Mouse (Mus musculus): ENCODE data around the gene Irx3.

Irx3 gene

DNA sequence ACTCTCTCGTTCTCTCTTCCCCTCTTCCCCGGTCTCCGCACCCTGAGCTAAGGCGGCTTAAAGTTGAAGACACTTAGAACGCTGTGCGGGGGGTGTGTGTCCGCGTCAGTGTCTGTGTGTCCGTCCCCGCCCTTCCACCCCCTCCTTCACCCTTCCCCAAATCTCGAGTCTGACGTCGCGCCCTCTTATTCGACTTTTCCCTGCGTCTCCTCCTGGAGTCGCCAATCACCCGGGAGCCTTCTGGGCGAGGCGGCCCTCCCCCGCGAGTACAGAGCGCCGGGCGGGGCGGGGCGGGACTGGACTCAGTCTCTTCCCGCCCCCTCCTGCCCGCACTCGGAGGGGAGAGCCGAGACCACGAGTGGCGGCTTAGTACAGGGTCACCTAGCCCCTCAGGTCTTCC lies at the start of gene Irx3:
Gene Irx3 (minus strand): TSS at position 229 of the 400 bp plus-strand sequence.
- peak; percentile 96 for DNase-seq (ENCODE audit: low read depth)

DNA sequence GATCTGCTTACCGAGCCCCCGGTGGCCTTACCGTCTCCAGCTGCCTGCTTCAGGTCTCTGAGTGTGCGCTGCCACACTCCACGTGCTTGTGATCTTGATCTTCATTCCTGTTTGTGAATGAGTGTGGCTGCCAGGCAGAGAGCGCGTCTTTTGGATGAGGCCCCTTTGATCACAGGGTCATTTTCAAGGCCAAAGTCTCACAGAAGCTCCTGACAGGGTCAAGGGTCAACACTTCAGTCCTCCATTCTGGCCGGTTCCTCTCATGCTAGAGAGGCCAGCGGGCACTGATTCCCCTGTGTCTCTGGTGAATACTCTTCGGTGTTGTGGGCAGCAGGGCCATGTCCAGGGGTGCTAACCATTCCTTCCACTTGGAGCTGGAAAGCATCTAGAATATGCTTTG lies 49.5 kb upstream of the Irx3 start:
- DNase-seq (ENCODE audit: low read depth), result no peak

DNA sequence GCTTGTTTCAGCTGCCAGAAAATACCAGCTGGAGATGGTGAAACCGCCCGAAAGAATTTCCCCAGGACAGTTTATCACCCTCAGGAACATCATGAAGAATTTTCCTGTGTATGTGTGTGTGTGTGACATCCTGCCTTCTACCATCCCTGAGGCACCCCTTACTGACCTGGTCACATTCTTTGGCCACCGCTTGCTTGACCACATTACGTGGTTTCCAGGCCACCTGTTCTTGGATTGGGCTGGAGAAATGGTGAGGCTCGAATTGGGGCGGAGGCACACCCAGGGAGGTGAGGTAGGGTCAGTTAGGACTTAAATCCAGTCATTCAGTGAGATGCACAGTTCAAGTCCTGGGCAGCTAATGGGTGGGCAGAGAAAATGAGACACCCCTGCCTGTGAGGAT lies 48.1 kb upstream of the Irx3 start:
- no peak for DNase-seq (ENCODE audit: low read depth)

DNA sequence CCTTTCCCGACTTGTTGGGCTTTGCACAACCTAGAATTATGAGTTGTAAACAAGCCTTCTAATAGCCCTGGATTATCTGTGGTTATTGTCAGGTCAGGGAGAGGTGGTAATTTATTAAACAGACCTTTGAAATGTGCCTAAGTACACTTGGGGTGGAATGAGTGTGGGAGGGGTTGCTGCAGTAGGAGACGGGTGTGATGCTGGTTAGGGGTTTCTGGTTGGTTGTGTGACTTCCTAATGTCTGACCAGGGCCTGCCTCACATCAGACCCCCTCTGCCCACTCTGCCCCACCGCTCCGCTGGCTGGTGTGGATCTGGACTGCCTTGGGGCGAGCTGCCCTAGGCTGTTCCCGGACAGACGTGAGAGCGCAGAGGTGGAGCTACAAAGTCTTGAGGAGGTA lies 47.7 kb upstream of the Irx3 start:
- DNase-seq (ENCODE audit: low read depth), result no peak

DNA sequence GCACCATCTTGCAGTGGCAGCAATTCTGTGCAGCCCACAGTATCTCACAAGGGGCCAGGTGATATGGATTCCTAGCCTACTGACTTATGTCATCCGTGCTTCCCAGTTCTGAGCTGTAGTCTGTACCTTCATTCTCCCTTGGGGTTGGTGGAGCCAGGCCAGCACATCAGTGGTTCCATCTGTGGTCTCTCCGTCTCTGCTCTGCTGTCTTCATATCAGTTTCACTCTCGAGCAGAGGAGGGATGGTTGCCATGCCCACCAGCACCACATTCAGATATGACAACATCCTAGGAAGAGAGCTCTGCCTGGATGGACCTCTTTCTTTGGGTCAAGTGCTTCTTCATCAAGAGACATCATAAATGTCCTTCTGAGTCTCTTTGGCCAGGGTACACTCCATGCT lies 43.8 kb upstream of the Irx3 start:
- DNase-seq (ENCODE audit: low read depth), result no peak

DNA sequence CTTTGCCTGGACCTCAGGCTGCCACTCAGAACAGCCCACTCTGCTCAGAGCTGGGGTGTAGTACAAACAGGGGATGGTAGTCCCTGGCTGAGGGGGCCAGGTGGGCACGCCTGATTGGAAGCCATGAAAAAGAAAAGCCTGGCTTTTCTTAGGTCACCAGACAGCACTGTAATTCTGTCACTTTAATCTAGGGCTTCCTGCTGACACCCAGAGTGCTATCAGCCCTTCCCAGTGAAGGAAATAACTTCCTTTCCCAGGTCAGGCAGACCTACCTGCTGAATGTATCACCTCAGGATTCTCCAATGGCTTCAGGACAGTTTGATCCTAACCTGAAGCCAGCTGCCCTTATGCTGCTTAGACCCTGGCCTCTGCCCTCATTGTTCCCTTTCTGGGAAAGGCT lies 35.3 kb upstream of the Irx3 start:
- no peak for DNase-seq (ENCODE audit: low read depth)

DNA sequence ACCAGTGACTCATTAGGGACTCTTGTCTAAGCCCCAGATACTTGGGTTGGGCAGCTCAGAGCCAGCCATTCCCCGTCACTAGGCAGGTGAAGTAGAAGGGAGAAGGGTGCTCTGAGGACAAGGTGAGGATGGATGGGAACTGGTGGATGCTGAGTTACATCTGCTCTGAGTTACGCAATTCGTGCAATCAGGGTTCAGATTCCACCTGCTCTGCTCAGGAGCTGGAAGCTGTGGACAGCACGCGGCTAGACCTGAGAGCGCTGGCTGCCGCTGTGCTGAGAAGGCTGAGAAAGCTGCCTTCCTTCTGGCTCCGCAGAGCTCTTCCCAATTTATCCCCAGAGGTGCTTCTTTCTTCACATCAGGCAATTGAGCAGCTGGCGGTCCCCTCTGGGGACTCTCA lies 34.8 kb upstream of the Irx3 start:
- no peak for DNase-seq (ENCODE audit: low read depth)

DNA sequence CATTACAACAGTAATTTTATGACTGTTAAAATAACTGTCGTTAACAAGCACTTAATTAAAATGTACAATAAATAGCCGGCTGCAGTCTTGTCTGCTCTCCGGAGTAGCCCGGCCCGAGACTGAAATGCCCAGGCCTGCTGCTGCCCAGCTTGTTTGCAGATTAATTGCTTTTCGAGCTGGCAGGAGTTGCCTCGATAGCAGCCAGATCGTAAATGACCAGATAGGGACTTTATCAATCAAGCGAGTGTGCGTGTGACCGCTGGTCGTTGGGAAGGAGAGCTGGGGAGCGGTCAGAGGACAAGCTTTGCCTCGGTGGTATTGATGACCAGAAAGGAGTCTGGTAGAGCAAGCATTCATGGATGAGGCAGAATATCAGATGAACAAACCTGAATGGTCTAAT lies 25.8 kb upstream of the Irx3 start:
- DNase-seq (ENCODE audit: low read depth), result no peak

DNA sequence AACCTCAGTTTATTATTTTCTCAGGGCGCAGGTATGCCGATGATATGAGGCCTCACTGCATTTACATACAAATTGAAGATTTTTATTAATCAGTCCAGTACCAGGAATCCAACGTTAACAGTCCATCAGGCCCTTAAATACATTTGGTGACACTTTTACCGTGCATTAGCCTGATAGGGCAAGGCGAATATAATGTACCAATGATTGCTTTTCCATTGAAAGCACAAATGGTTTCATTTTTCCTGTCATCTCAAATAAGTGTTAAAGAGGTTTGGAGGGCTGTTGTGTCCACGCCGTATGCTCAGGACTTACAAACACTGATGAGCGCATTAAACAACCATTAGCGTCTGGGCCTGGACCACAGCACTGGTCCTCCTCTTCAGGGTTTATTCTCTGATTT lies 25.3 kb upstream of the Irx3 start:
- no peak for DNase-seq (ENCODE audit: low read depth)

DNA sequence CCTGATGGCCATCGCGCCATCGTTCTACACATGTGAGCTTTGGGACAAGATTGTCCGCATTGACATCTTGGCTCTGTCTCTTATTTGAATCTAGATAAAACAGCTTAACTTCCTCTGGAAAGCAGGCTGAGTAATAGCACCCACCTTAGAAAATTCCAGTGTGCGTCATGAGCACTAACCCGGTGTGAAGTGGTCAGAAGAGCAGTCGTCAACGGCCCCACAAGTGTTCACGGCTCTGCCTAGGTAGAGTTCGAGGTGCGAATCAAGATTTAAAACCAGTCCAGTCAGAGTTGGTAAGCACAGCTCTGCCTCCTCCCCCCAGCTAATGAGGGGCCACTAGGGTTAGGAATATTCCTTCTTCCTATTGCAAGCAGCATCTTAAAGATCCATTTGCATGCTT lies 21.5 kb upstream of the Irx3 start:
- no peak for DNase-seq (ENCODE audit: low read depth)

DNA sequence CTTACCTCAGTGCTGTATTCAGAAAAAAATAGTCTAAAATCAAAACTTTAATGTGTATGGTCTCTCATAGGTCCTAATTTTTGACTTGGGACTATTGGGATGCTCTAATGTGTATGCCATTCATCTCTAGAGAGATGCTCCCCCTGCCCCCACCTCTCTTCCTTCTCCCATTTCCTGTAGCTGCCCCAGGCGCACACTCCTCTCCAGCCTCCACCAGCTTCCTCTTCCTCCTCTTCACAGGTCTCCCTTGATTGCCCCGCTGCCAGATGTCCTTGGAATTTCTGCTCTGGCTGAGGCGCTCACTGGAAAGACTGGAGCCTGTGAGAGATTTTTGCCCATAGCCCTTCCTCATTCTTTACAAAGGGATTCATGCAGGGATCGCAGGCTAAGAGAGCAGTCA lies 20.9 kb upstream of the Irx3 start:
- no peak for DNase-seq (ENCODE audit: low read depth)

DNA sequence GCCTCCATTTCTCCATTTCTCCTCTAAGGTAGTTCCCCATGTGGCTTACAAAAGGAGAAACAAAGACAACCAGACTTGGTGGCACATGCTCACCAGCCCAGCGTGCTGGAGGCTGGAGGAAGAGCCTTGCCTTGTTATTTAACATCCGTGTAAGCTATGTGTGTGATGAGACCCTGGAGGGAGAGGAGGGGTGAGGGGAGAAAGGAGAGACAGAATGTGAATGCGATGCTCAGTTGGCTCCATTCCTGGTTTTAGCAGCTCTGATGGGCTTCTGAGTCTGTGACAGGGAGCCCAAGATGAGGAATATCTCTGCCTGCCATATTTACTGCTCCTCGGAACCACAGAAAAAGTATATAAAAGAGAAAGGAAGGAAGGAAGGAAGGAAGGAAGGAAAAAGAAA lies 20.1 kb upstream of the Irx3 start:
- no peak for DNase-seq (ENCODE audit: low read depth)

DNA sequence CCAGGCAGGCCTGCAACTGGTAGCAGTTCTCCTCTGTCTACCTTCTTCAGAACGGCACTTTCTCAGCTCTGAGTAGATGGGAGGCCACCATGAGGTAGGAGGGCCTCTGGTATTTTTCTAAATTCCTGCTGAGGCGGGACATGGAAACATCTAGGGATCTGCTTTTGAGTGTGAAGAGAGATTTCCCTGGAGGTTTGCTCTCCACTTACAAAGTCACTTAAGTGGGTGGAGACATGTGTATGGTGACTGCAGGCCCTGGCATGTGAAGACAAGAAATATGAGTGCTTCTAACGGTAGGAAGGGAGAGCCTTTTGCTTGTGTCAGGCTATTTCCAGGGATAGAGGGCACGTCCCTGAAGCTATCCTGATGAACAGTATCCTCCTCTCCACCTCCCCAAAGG lies 17.9 kb upstream of the Irx3 start:
- no peak for DNase-seq (ENCODE audit: low read depth)

DNA sequence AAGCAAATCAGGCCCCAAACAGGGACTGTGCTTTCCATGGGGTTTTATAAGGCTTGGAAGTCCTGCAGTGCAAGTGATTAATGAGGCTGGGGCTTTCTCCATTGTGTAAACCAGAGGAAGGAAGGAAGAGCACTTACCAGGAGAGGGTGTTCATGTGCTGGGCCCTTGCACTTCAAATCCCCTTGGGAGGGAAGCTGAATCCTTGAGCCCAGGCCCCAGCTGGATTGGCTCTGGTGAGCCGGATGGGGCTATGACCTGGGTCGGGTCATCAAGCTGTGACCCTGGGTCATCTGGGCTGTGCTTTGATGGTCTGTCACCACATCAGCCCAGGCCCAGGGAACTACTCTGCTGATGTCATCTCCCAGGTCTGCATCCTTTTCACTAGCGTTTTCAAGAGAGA lies 16.9 kb upstream of the Irx3 start:
- no peak for DNase-seq (ENCODE audit: low read depth)

DNA sequence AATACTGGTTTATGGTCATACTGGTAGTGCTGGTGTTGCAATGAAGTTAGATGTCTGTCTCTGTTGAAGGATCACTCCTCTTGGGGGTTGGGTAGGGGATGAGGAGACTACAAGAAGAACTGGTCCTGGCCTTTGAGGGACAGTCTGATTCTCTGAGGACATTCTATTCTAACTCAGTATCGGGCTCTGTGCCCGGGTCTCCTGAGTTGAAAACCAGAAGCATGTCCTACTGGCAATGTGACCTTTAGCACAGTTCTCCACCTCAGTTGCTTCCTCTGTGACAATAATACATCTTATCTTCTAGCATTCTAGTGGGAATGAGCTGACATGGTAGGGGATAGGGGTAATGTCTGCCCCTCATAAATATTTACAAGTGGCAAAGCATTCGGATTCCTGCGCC lies 12.2 kb upstream of the Irx3 start:
- DNase-seq (ENCODE audit: low read depth), result no peak

DNA sequence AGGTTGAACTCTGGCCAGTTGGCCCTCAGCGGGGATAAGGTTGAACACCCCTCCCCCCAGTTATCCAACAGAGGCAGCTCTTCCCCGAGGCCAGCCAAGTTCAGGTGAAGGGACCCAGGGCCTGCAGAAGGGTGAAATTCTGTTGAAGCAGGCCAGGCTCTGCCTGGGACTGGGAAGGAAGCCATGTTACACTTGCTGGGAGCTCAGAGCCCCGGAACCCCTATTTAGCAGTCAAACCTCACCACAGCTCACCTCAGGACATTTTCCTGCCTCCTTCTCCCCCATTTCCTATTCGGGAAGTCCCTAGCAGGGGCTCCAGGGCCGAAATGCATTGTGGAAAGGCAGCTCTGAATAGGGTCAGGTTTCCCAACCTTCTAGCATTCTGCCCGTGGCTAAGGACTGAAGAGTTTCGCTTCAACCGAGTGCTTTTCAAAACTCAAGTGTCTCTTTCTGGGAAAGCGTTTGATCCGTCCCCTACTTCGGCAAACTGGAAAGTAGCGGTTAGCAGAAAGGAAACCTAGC lies 4.9 kb upstream of the Irx3 start:
- DNase-seq (ENCODE audit: low read depth), result no peak

DNA sequence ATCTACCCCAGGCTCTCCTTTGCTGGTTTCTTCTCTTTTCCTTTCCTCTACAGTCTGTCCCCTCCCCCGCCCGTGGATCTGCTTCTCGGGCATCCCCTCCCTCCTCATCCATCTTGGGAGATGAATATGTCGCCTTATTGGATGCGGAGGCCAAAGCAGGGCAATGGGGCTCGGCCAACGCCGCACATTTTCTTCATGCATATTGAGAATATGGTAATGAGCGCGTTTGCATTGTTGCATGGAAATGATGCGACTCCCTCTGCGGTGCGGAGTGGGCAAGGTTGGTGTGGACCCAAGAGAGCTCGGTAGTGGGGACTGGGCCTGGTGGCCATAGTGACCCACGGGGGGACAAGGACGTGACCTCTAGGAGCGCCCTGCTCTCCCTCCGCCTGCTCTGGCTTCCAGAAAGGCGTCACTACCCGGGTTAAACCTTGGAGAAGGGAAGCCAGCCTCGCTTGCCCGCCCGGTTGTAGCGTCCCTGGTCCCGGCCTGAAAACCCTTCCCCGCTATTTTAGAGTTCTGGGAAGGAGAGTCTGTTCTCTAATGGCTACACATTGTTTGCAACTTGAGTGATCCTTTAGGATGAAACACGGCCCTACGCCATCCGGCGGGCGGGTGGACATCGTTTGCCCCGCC lies 4.3 kb upstream of the Irx3 start:
- no peak for DNase-seq (ENCODE audit: low read depth)

DNA sequence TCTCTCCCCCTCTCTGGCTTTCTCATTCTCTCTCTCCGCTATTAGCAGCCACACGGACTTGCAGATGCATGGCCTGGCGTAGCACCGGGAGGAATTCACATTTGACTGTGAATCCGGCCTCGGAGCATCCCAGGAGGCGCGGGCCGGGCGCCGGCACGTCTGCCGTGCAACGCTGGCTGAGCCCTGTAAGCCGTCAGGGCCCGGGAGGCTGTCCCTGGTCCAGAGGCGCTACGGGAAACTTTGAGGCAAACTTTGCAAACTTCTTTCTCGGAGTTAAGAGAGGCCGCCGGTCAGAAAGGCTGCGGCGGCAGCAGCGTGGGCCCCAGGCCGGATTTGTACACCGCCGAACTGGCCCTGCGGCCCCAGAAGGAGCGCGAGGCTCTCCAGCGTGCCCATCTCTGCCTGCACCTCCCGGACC lies 3.4 kb upstream of the Irx3 start:
- no peak for DNase-seq (ENCODE audit: low read depth)

DNA sequence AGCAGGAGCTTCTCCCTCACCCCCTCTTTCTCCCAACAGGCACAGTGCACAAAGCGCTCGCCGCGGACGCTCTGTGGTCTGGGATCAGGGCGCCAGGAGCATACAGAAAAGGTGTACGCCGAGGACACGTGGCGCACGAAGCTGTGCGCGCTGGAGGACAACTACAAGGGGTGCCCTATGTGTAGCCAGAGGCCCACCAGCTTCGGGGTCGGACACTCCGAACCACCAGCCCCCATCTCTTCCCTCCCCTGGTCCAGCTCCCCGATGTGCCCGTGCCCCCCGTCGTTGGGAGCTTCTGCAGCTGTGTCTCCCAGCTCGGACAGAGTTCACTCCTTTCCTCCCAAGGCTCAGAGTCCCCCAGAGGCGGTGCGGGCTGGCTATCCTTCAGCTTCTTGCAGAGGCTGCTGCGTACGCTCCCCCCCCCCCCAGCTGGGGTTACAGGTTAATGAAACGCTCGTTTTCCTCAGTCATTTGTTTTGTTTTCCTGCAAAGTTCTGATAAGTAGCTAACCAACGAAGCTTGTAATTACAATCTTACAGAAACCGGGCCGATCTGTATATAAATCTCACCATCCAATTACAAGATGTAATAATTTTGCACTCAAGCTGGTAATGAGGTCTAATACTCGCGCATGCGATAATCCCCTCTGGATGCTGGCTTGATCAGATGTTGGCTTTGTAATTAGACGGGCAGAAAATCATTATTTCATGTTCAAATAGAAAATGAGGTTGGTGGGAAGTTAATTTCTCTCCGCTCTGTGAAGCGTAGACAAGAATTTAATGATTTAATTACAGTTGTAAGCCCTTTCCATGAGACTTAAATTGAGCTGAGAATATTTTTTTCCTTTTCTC lies 2.8 kb upstream of the Irx3 start:
- DNase-seq (ENCODE audit: low read depth), result no peak

DNA sequence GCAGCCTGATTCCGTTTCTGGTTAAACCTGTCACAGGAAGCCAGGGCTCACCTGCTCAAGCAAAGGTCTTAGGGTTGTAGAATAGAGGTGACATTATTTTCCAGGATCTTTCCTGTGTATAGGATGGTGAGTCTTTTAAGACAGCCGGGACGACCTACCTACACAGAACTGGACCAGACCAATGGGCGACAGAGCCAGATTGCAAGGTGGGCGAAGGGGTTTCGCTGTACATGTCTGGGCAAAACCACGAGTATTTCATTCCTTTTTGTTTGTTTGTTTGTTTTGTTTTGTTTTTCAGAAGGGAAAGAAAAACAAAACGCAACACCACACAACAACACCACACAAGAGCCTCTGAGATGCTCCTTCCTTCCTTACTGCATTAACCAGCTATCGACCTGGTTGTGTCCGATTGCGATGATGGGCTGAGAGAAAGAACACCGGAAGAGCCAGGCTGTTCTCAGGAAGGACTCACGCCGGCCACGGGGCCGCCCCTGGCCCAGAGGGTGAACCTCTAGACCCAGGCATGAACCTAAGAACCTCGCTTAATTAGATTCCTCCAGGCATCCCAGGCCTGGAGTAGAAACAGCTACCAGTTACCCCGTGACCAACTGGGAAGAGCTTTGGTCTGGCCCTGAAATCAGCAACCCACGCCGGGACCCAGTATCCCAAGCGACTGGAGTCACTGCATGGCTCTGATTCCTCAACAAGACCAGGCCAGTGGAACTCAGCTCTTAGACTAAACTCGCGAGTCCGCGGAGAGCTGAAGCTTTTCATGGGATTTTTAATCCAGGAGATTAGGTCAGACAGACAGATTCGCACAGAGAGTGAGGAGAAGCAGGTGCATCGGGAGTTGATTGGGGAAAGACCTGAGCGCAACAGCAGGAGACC lies 1.9 kb upstream of the Irx3 start:
- no peak for DNase-seq (ENCODE audit: low read depth)

DNA sequence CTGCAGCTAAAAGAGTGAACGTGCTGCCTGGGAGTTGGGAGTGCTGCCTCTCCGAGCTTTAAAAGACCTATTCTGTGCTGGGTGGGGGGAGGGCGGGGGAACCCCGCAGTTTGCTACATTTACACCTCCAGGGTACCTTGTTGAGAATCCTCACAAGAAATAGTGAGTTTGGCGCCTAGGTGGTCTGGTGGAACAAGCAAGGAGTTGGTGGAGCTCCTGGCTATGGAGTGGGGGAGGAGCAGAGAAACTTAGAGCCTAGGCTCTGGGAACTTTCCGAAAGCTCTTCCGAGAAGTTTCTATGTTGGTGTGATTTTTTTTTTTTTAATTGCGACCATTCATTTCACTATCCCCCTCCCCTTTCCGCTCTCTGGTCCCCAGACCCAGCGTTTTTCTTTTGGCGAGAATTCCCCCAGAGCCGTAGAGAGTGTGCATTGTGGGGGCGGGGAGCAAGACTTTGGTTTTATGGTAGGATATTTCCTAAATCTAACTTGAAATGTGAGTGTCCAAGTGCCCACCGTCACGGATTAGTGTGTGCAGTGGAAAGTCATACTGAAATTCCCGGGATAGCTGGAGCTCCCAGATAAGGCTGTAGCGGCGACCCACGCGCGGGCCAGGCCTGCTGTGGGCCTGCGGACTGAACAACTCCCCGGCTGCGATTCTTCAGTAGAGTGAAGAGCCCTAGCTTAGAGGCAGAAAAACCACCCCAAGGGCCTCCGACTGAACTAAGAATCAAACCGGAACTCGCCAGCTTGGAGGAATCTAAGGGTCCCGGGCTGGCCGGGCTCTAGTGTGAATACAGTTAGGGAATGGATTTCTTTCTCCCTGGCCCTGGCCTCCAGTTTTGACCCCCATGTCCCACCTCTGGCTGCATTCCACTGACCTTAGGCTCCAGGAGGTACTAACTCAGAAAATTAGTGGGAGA lies 795 bp upstream of the Irx3 start:
- no peak for DNase-seq (ENCODE audit: low read depth)

Data from NIH3T3 (cell line).